Mouse (Mus musculus): ENCODE results near the gene Nphs1. TPM values are rescaled to one million over a fixed set of nuclear protein-coding genes. Genes with fewer than 3 reads are reported as not detected.

Gene Nphs1
- polyA plus RNA-seq, 1 experiment from 2014 or later: 0.10 TPM

DNA sequence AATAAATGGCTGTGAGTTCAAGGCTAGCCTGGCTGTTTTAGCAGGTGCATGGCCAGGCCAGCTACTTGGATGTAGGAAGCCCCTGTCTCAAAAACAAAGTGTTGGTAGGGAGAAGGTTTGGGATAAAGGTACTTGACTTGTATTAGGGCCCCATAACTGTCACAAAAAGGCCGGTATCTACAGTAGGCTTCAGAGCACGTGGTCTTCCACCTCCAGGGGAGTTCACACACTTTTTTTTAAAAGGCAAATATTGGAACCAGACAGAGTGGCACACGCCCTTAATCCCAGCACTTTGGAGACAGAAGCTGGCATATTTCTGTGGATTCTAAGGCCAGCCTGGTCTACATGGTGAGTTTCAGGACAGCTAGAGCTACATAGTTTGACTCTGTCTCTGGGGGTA, 37.4 kb upstream of the Nphs1 start:
- no peak overlapping the region for H3K4me3 ChIP-seq (ENCODE audit: low read depth, low read length)
- H3K9me3 ChIP-seq (replicated peaks; ENCODE audit: control insufficient read depth, low read length): no peaks in the 10 kb centered on the region
- no peak overlapping the region for H3K9ac ChIP-seq (ENCODE audit: low read length)
- no peak for ATAC-seq
- H3K4me1 ChIP-seq (ENCODE audit: control insufficient read depth, insufficient read depth, low read length): 0 out of 2 replicates have a peak, but pooled peaks cover 7% of the 10 kb centered on the region
- peaks cover 6% of the 10 kb centered on the region; the same call in 1 of the 2 replicates for H3K36me3 ChIP-seq (ENCODE audit: control insufficient read depth, insufficient read depth, low read length)
- H3K27me3 ChIP-seq (replicated peaks; ENCODE audit: control insufficient read depth, insufficient read depth, low read length): no peaks in the 10 kb centered on the region
- DNase-seq (ENCODE audit: low spot score): no peak
- WGBS: 83% methylated on average over 3 of the region's 3 CpGs
- no peak overlapping the region for H3K4me2 ChIP-seq (ENCODE audit: low read length)
- no peak overlapping the region for H3K27ac ChIP-seq (ENCODE audit: low read depth, low read length)

DNA sequence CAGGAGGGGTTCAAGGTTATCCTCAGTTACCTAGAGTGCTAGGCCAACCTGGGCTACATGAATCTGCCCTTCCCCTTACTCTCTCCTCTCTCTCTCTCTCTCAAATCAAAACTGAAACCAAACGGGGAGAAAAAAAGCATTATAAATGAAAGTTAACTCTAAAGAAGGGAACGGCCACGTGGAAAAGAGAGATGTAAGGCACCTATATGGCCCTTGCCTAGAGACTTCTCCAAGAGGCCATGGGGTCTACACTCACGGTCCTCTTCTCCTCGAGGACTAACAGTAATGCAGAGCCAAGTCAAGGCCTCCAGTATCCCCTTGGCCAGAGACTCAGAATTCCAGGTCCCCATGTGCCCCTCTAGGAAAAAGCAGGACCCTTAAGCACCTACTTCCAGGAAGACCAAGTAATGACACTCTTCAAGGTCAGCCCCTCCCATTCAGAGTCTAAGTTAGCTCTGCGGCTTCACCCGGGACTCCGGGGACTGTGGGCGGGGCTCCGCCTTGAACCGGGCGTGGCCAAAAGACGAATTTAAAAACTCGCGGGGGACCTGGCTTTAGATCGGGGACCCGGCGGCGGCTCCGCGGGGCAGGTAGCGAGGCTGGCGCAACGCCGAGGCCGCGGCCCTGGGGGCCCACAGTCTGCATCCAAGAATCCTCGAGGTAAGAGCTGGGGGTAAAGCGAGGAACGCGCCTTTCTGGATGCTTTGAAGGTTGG, 36.8 kb upstream of the Nphs1 start, which contains the start of gene Nfkbid:
TSS of gene Nfkbid (plus strand) at position 558 of the 715 bp plus-strand sequence.
- WGBS: 10% methylated on average over 31 of the region's 31 CpGs
- Histone ChIP-seq H3K9ac (ENCODE audit: low read length) (peak within 1 kb of the TSS; percentile 73), H3K27ac (ENCODE audit: low read depth, low read length) (peak within 1 kb of the TSS; percentile 39; the same call in 1 of the 2 replicates), H3K4me1 (ENCODE audit: control insufficient read depth, insufficient read depth, low read length) (0 out of 2 replicates have a peak, but pooled peaks cover 7% of the 10 kb centered on the region), H3K27me3 (replicated peaks; ENCODE audit: control insufficient read depth, insufficient read depth, low read length) (no peaks in the 10 kb centered on the region), H3K36me3 (ENCODE audit: control insufficient read depth, insufficient read depth, low read length) (peaks cover 11% of the 10 kb centered on the region; the same call in 1 of the 2 replicates), H3K9me3 (replicated peaks; ENCODE audit: control insufficient read depth, low read length) (no peaks in the 10 kb centered on the region), H3K4me2 (ENCODE audit: low read length) (peak within 1 kb of the TSS; percentile 99), H3K4me3 (ENCODE audit: low read depth, low read length) (peak within 1 kb of the TSS; percentile 56)
- ATAC-seq (peak; percentile 29), DNase-seq (ENCODE audit: low spot score) (peak; percentile 31)

- Histone ChIP-seq H3K4me2 (ENCODE audit: low read length) (peak overlapping the region; percentile 99), H3K27me3 (replicated peaks; ENCODE audit: control insufficient read depth, insufficient read depth, low read length) (no peaks in the 10 kb centered on the region), H3K9ac (ENCODE audit: low read length) (peak overlapping the region; percentile 73), H3K4me1 (ENCODE audit: control insufficient read depth, insufficient read depth, low read length) (0 out of 2 replicates have a peak, but pooled peaks cover 7% of the 10 kb centered on the region), H3K36me3 (ENCODE audit: control insufficient read depth, insufficient read depth, low read length) (peaks cover 11% of the 10 kb centered on the region; the same call in 1 of the 2 replicates), H3K27ac (ENCODE audit: low read depth, low read length) (no peak overlapping the region; the same call in 1 of the 2 replicates), H3K4me3 (ENCODE audit: low read depth, low read length) (peak overlapping the region; percentile 56), H3K9me3 (replicated peaks; ENCODE audit: control insufficient read depth, low read length) (no peaks in the 10 kb centered on the region)
- WGBS: under 1% methylated on average over 43 of the region's 45 CpGs
- DNase-seq (ENCODE audit: low spot score): peak; percentile 97
- ATAC-seq: peak; percentile 93
Observed at GRCm38 (mm10) chr7:30421890-30422435, 36.2 kb upstream of the Nphs1 start.

GRCm38 (mm10) chr7:30422560-30422959, 35.6 kb upstream of the Nphs1 start:
- Histone ChIP-seq H3K36me3 (ENCODE audit: control insufficient read depth, insufficient read depth, low read length) (peaks cover 11% of the 10 kb centered on the region; the same call in 1 of the 2 replicates), H3K9me3 (replicated peaks; ENCODE audit: control insufficient read depth, low read length) (no peaks in the 10 kb centered on the region), H3K9ac (ENCODE audit: low read length) (peak overlapping the region; percentile 73), H3K4me1 (ENCODE audit: control insufficient read depth, insufficient read depth, low read length) (0 out of 2 replicates have a peak, but pooled peaks cover 7% of the 10 kb centered on the region), H3K27me3 (replicated peaks; ENCODE audit: control insufficient read depth, insufficient read depth, low read length) (no peaks in the 10 kb centered on the region), H3K4me3 (ENCODE audit: low read depth, low read length) (peak overlapping the region; percentile 56), H3K4me2 (ENCODE audit: low read length) (peak overlapping the region; percentile 99), H3K27ac (ENCODE audit: low read depth, low read length) (peak overlapping the region; percentile 39; the same call in 1 of the 2 replicates)
- WGBS: 14% methylated on average over 9 of the region's 9 CpGs
- peak; percentile 51 for ATAC-seq
- DNase-seq (ENCODE audit: low spot score): no peak

DNA sequence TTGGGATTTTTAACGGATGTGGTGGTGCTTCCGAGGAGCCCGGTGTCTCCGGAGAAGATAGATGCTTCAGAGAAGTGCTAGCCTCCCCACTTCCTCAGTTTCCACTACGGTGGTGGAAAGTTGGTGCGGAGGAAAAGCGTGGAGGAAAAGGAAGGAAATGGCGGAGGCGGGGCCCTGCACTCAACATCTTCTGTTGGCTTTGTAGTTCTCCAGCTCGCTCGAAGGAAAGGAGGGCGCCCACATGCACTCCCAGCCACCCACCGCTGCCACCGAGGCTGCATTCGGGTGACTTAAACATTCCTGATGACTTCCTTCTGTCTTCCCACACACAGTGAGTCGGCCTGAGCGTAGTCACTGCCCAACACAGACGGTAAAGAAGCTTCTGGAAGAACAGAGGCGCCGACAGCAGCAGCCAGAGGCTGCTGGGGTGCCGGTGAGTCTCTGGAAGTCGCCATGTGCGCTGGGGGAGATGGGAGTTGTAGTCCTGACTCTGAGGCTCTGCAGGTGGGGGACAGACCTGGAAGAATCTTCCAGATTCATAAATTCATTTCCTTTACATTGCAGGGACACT, 35.0 kb upstream of the Nphs1 start:
- 66% methylated on average over 23 of the region's 23 CpGs for WGBS
- peak overlapping the region; percentile 73 for H3K9ac ChIP-seq (ENCODE audit: low read length)
- ATAC-seq (no peak), DNase-seq (ENCODE audit: low spot score) (peak; percentile 5)
- 0 out of 2 replicates have a peak, but pooled peaks cover 7% of the 10 kb centered on the region for H3K4me1 ChIP-seq (ENCODE audit: control insufficient read depth, insufficient read depth, low read length)
- H3K27ac ChIP-seq (ENCODE audit: low read depth, low read length): no peak overlapping the region
- H3K9me3 ChIP-seq (replicated peaks; ENCODE audit: control insufficient read depth, low read length): no peaks in the 10 kb centered on the region
- H3K27me3 ChIP-seq (replicated peaks; ENCODE audit: control insufficient read depth, insufficient read depth, low read length): no peaks in the 10 kb centered on the region
- H3K36me3 ChIP-seq (ENCODE audit: control insufficient read depth, insufficient read depth, low read length): peaks cover 11% of the 10 kb centered on the region; the same call in 1 of the 2 replicates
- peak overlapping the region; percentile 56 for H3K4me3 ChIP-seq (ENCODE audit: low read depth, low read length)
- H3K4me2 ChIP-seq (ENCODE audit: low read length): peak overlapping the region; percentile 99

DNA sequence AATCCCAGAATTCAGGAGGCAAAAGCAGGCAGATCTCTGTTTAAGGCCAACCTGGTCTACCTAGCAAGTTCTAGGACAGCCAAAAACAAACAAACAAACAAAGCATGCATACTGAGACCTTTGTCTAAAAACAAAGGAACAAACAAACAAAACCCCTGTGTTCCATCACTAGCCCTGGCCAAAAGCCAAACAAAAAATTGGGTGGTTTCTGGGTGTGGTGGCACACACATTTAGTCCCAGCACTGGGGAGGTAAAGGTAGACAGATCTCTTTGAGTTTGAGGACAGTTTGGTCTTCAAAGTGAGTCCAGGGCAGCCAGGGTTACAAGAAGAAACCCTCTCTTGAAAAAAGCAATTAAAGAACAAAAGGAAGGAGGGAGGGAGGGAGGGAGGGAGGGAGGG, 28.8 kb upstream of the Nphs1 start:
- no peak for ATAC-seq
- H3K27me3 ChIP-seq (replicated peaks; ENCODE audit: control insufficient read depth, insufficient read depth, low read length): no peaks in the 10 kb centered on the region
- H3K36me3 ChIP-seq (ENCODE audit: control insufficient read depth, insufficient read depth, low read length): peaks cover 11% of the 10 kb centered on the region; the same call in 1 of the 2 replicates
- H3K9me3 ChIP-seq (replicated peaks; ENCODE audit: control insufficient read depth, low read length): no peaks in the 10 kb centered on the region
- H3K4me2 ChIP-seq (ENCODE audit: low read length): no peak overlapping the region
- DNase-seq (ENCODE audit: low spot score): no peak
- H3K27ac ChIP-seq (ENCODE audit: low read depth, low read length): no peak overlapping the region
- no peak overlapping the region for H3K4me3 ChIP-seq (ENCODE audit: low read depth, low read length)
- H3K4me1 ChIP-seq (ENCODE audit: control insufficient read depth, insufficient read depth, low read length): no peaks in the 10 kb centered on the region
- H3K9ac ChIP-seq (ENCODE audit: low read length): no peak overlapping the region

- Histone ChIP-seq H3K27me3 (replicated peaks; ENCODE audit: control insufficient read depth, insufficient read depth, low read length) (no peaks in the 10 kb centered on the region), H3K4me2 (ENCODE audit: low read length) (no peak overlapping the region), H3K27ac (ENCODE audit: low read depth, low read length) (no peak overlapping the region), H3K9ac (ENCODE audit: low read length) (no peak overlapping the region), H3K4me3 (ENCODE audit: low read depth, low read length) (no peak overlapping the region), H3K4me1 (ENCODE audit: control insufficient read depth, insufficient read depth, low read length) (no peaks in the 10 kb centered on the region), H3K9me3 (replicated peaks; ENCODE audit: control insufficient read depth, low read length) (no peaks in the 10 kb centered on the region), H3K36me3 (ENCODE audit: control insufficient read depth, insufficient read depth, low read length) (peaks cover 17% of the 10 kb centered on the region)
- ATAC-seq (no peak), DNase-seq (ENCODE audit: low spot score) (no peak)
- WGBS: 68% methylated on average over 2 of the region's 2 CpGs
Observed at GRCm38 (mm10) chr7:30430191-30430590, 27.9 kb upstream of the Nphs1 start.

- Histone ChIP-seq H3K36me3 (ENCODE audit: control insufficient read depth, insufficient read depth, low read length) (peaks cover 25% of the 10 kb centered on the region), H3K4me2 (ENCODE audit: low read length) (no peak overlapping the region)
- peak; percentile 76 for ATAC-seq
Observed at GRCm38 (mm10) chr7:30431793-30432192, 26.3 kb upstream of the Nphs1 start.

More at GRCm38 (mm10) chr7:30431793-30432192, 26.3 kb upstream of the Nphs1 start:
- peak; percentile 90 for DNase-seq (ENCODE audit: low spot score)
- 5% methylated on average over 3 of the region's 3 CpGs for WGBS
- H3K27me3 ChIP-seq (replicated peaks; ENCODE audit: control insufficient read depth, insufficient read depth, low read length): no peaks in the 10 kb centered on the region
- H3K27ac ChIP-seq (ENCODE audit: low read depth, low read length): no peak overlapping the region
- no peaks in the 10 kb centered on the region for H3K4me1 ChIP-seq (ENCODE audit: control insufficient read depth, insufficient read depth, low read length)
- no peaks in the 10 kb centered on the region for H3K9me3 ChIP-seq (replicated peaks; ENCODE audit: control insufficient read depth, low read length)
- no peak overlapping the region for H3K4me3 ChIP-seq (ENCODE audit: low read depth, low read length)
- no peak overlapping the region for H3K9ac ChIP-seq (ENCODE audit: low read length)
